Mouse (Mus musculus): ENCODE measurements around the gene Card19.

DNA sequence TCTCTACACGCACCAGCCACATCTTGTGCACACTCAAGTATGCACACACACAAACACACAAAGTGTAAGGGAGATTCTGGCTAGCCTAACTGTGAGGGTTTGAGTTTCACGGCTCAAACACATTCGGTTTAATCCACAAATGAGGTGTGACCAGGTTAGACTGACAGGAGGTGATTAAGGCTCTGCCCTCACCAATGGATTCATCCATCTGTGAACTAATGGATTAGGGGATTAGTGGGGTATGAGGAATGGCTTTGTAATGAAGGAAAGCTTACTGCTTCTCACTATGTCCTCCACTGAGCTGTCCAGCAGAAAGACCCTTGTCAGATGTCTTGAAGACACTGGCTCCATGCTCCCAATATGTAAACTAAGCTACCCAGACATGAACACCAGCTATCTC lies 2.8 kb upstream of the Card19 start:
- no peak for TF ChIP-seq CTCF (IDR thresholded peaks at IDR 0.05; ENCODE audit: low read depth)
- TF ChIP-seq EP300 (IDR thresholded peaks at IDR 0.05; ENCODE audit: low read depth), result no peak
